8 mouse cellular contexts compared by ENCODE assay signal in genomic region chr13:46669048-46669619, GRCm38 (mm10). TPM values are rescaled to one million over a fixed set of nuclear protein-coding genes. Genes with fewer than 3 reads are reported as not detected.
A peak's percentile ranks its signal among the peaks of the same experiment; 100 is the strongest.
DNase-seq lines count a peak whose midpoint lies in the region; ATAC-seq lines count a peak whose summit lies in the region.

Gene Fam8a1, plus strand, starts transcription at chr13:46669522.

- H3K4me2 ChIP-seq in hindbrain, embryonic 13.5 days, result peak within 1 kb of the TSS; percentile 80

- DNase-seq in NIH3T3 (ENCODE audit: low read depth), result peak; percentile 94
- DNase-seq in cerebellum, postnatal 10 days, result peak; percentile 95 to 96
- DNase-seq in frontal cortex, postnatal 14 days (ENCODE audit: low spot score in 2 of 2), result peak; percentile 84 to 85
- peak; percentile 94 to 95 for DNase-seq in layer of hippocampus, postnatal 25 days (ENCODE audit: extremely low spot score in 1 of 2, low spot score in 1 of 2)
- DNase-seq in lung, postnatal 25 days (ENCODE audit: low spot score), result peak; percentile 88
- DNase-seq in retina, embryonic 14.5 days (ENCODE audit: low spot score), result peak; percentile 92
- DNase-seq in thymus, postnatal 4 days, result peak; percentile 96

- under 1% methylated on average over 46 of the region's 46 CpGs for WGBS in hindbrain, embryonic 13.5 days

- peak within 1 kb of the TSS; percentile 97 for H3K9ac ChIP-seq in hindbrain, embryonic 13.5 days

- no peaks in the 10 kb centered on the region for H3K9me3 ChIP-seq in hindbrain, embryonic 13.5 days

- peak; percentile 95 for ATAC-seq in hindbrain, embryonic 13.5 days (ENCODE audit: low FRiP score)

- peak within 1 kb of the TSS; percentile 92 for H3K27ac ChIP-seq in hindbrain, embryonic 13.5 days

- H3K4me3 ChIP-seq in hindbrain, embryonic 13.5 days, result peak within 1 kb of the TSS; percentile 95

- H3K36me3 ChIP-seq in hindbrain, embryonic 13.5 days, result peaks cover 26% of the 10 kb centered on the region

- peaks cover 23% of the 10 kb centered on the region for H3K4me1 ChIP-seq in hindbrain, embryonic 13.5 days (replicated peaks)

- peaks cover 8% of the 10 kb centered on the region; the same call in 1 of the 2 replicates for H3K27me3 ChIP-seq in hindbrain, embryonic 13.5 days

RNA-seq across cellular contexts. Expression of gene Fam8a1, which starts in this region (rescaled TPM):
- 17.6 and 17.9 TPM in 2 replicates for polyA plus RNA-seq in hindbrain, embryonic 13.5 days (2015; fragmentation: Nextera tagmentation; extraction: Ambion mirVana)
- total RNA-seq in layer of hippocampus, postnatal 25 days (2021), result 10 to 100 TPM; 74.0 to 74.1 TPM

Comparison
In these comparisons a context has a peak if more than half of its experiments do, and no peak if none do; other contexts are left out.
1. Peak in every context shown above with its lines: DNase-seq, ATAC-seq, H3K4me3 ChIP-seq and H3K27ac ChIP-seq.